Mouse (Mus musculus) small intestine, adult 2 months (tissue): Measurements from ENCODE around the gene Bspry.

Experiments used
- CTCF ChIP-seq: fragments of 200-500 bp; IDR thresholded peaks from 2 replicates; pipeline ENCODE4 v1.5.1; 2012; ENCODE audit warnings: low read depth, mild to moderate bottlenecking, control low read depth, inconsistent platforms, low read length, moderate library complexity, mixed read lengths; ENCODE audit not compliant: insufficient replicate concordance, insufficient read length; ENCODE audit errors: extremely low read depth
- POLR2A ChIP-seq: fragments of 200-500 bp; IDR thresholded peaks from 2 replicates; pipeline ENCODE4 v1.6.1; 2012; ENCODE audit warnings: low read depth, mild to moderate bottlenecking, control low read depth, inconsistent platforms, low read length, moderate library complexity

DNA sequence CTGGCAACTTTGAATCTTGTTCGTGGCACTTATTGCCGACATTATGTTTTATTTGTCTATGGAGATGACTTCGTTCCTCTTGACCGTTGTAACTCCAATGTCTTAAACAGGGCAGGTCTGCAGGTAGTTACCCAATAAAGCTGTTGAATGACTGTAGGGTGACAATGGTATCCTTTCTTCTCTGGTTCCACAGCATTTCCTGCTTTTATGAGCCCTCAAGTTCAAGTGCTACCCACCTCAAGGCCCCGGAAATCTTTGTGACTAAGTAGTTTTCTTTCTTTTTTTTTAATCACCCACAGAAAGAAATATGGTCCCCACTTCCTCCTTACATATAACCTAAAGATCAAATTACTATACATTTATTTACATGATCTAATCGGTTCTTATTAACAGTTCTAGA, 4.1 kb upstream of the Bspry start:
- TF ChIP-seq CTCF (no peak), POLR2A (no peak)
